Mouse (Mus musculus) limb, embryonic 11.5 days (tissue): Measurements from ENCODE around the gene Pcgf2. TPM values are rescaled to one million over a fixed set of nuclear protein-coding genes. Genes with fewer than 3 reads are reported as not detected.
"Not testable (repeated sequence)": the region's sequence is repeated elsewhere in the genome, so short reads cannot be mapped to it uniquely, and the experiment has no call there.

Experiments used
- ATAC-seq: fragments of 200-750 bp; cut with Nextera tagmentation; 2 replicates; pipeline ENCODE4 v1.8.0; 2017; ENCODE audit warnings: low read depth; ENCODE audit not compliant: insufficient number of reproducible peaks, low FRiP score, low TSS enrichment
- DNase-seq: peaks from one replicate; pipeline ENCODE4 v3.0.0-alpha.2; 2015; ENCODE audit warnings: low spot score
- H3K27ac ChIP-seq: fragments of 300-500 bp; sonication (generic); replicated peaks from 2 replicates; pipeline ENCODE4 v1.5.1; 2014; ENCODE audit warnings: low read depth, mild to moderate bottlenecking, low read length
- H3K27me3 ChIP-seq: fragments of 300-500 bp; sonication (generic); 2 replicates; pipeline ENCODE4 v1.6.1; 2014; ENCODE audit warnings: mild to moderate bottlenecking, low read length, mixed read lengths; ENCODE audit not compliant: control insufficient read depth, insufficient read depth
- H3K36me3 ChIP-seq: fragments of 300-500 bp; sonication (generic); 2 replicates; pipeline ENCODE4 v1.6.1; 2014; ENCODE audit warnings: mild to moderate bottlenecking, low read length, moderate library complexity, mixed read lengths; ENCODE audit not compliant: control insufficient read depth, insufficient read depth
- H3K4me1 ChIP-seq: fragments of 300-500 bp; sonication (generic); 2 replicates; pipeline ENCODE4 v1.6.1; 2014; ENCODE audit warnings: low read length, mixed read lengths; ENCODE audit not compliant: control insufficient read depth, insufficient read depth
- H3K4me2 ChIP-seq: fragments of 300-500 bp; sonication (generic); 2 replicates; pipeline ENCODE4 v1.6.1; 2014; ENCODE audit warnings: low read depth, mild to moderate bottlenecking, moderate library complexity; ENCODE audit not compliant: severe bottlenecking
- H3K4me3 ChIP-seq: fragments of 300-500 bp; sonication (generic); 2 replicates; pipeline ENCODE4 v1.5.1; 2014; ENCODE audit warnings: low read depth, low read length
- H3K9ac ChIP-seq: fragments of 300-500 bp; sonication (generic); 2 replicates; pipeline ENCODE4 v1.6.1; 2014; ENCODE audit warnings: mild to moderate bottlenecking, low read length
- H3K9me3 ChIP-seq: fragments of 300-500 bp; sonication (generic); 2 replicates; pipeline ENCODE4 v1.6.1; 2016; ENCODE audit warnings: low read length; ENCODE audit not compliant: control insufficient read depth
- WGBS: fragments of 180-500 bp; shearing (Covaris S2); extraction: QIAGEN DNeasy Blood & Tissue Kit; methylation state at CpG from one replicate; pipeline ENCODE4 v1.1.7; 2014; 5-methylcytosine and 5-hydroxymethylcytosine counted together
- polyA plus RNA-seq: library from polyadenylated mRNA; unstranded; fragments of >200 nt; fragmentation: Nextera tagmentation; extraction: Ambion mirVana; gene quantifications from 2 replicates; pipeline ENCODE4 v1.2.1, GENCODE M21; 2014

Pcgf2 gene
- polyA plus RNA-seq, 1 experiment from 2014 or later = 23.3 TPM

DNA sequence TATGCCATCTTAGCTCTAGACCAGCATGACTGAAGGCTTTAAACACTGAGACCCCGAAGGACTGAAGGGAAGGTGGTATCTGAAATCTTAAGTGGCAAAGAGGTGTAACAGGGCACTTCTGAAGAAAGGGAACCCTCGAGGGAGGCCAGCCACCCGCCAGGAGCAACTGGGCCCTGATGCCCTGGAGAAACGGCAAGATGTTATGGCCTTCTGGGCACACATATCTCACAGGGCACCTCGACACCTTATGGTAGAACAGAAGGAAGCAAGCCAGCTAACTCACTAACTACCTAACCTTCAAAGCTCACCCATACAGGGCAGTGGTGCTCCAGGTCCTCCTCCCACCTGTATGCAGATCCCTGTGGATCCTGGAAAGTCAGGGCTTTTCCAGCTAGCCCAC lies 41.9 kb upstream of the Pcgf2 start:
- Histone ChIP-seq H3K4me2 (no peak overlapping the region), H3K4me1 (peaks cover 7% of the 10 kb centered on the region), H3K9ac (no peak overlapping the region), H3K27me3 (no peaks in the 10 kb centered on the region), H3K27ac (no peak overlapping the region), H3K4me3 (no peak overlapping the region), H3K9me3 (no peaks in the 10 kb centered on the region), H3K36me3 (peaks cover 5% of the 10 kb centered on the region)
- no peak for DNase-seq
- 88% methylated on average over 5 of the region's 5 CpGs for WGBS
- no peak for ATAC-seq

DNA sequence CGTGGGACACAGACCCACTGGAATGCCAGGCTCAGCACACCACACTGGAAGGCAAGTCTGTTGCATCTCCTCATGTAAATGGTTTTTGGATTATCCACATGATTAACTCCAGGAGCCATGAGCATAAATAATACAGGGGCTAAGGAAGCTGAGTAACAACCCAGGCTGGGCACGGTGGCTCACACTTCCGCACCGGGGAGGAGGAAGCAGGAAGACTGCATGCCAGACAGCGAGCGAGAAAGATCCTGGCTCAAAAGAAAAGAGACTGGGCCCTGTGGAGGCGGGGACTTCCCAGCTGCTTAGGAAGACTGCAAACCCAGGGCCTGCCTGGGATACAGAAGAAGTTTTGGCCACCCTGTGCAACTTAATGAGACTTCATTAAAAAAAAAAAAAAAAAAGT lies 39.9 kb upstream of the Pcgf2 start:
- Histone ChIP-seq H3K4me1 (peaks cover 7% of the 10 kb centered on the region), H3K4me2 (no peak overlapping the region), H3K27me3 (no peaks in the 10 kb centered on the region), H3K9ac (no peak overlapping the region), H3K36me3 (peaks cover 2% of the 10 kb centered on the region; the same call in 1 of the 2 replicates), H3K4me3 (no peak overlapping the region), H3K27ac (no peak overlapping the region), H3K9me3 (no peaks in the 10 kb centered on the region)
- ATAC-seq (no peak), DNase-seq (no peak)
- WGBS = 49% methylated on average over 7 of the region's 7 CpGs

DNA sequence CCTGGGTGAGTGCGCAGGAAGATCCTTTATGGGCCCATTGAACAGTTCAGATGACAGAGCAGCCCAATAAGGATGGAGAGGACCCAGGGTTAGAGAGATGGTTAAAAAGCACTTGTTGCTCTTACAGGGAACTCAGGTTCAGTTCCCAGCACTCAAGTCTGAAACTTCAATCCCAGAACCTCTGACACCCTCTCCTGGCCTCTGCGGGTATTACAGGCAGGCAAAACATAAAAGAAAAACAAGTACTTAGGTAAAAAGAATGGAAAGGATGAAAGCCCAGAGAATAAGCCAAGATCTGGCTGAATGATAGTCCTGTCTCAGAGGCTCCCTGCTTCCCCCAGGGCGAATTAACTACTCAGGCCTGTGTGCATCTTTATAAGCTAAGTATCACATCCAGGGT lies 38.9 kb upstream of the Pcgf2 start:
- Histone ChIP-seq H3K27me3 (no peaks in the 10 kb centered on the region), H3K9ac (no peak overlapping the region), H3K4me2 (no peak overlapping the region), H3K4me1 (peaks cover 9% of the 10 kb centered on the region), H3K27ac (no peak overlapping the region), H3K36me3 (peaks cover 2% of the 10 kb centered on the region; the same call in 1 of the 2 replicates), H3K4me3 (no peak overlapping the region), H3K9me3 (no peaks in the 10 kb centered on the region)
- WGBS = 86% methylated on average over 3 of the region's 3 CpGs
- DNase-seq (no peak), ATAC-seq (no peak)

DNA sequence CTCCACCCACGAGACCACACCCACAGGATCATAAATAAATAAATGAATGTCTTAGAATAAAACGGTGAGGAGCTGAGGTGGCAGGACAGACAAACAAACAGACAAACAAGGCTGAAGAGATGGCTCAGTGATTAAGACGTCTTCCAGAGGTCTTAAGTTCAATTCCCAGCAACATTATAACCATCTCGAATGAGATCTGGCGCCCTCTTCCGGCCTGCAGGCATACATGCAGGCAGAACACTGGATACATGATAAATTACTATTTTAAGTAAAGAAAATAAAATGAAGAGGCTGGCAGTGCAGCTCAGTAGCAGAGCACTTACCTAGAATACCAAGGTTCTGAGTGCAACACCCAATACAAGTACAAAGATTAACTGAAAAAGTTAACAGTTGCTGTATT lies 38.4 kb upstream of the Pcgf2 start:
- H3K9me3 ChIP-seq = no peaks in the 10 kb centered on the region
- ATAC-seq (no peak), DNase-seq (no peak)
- no peak overlapping the region for H3K9ac ChIP-seq
- H3K4me1 ChIP-seq = peaks cover 12% of the 10 kb centered on the region
- no peak overlapping the region for H3K4me3 ChIP-seq
- H3K27ac ChIP-seq = no peak overlapping the region
- peaks cover 2% of the 10 kb centered on the region; the same call in 1 of the 2 replicates for H3K36me3 ChIP-seq
- 68% methylated on average over 6 of the region's 6 CpGs for WGBS
- no peak overlapping the region for H3K4me2 ChIP-seq
- H3K27me3 ChIP-seq = no peaks in the 10 kb centered on the region

DNA sequence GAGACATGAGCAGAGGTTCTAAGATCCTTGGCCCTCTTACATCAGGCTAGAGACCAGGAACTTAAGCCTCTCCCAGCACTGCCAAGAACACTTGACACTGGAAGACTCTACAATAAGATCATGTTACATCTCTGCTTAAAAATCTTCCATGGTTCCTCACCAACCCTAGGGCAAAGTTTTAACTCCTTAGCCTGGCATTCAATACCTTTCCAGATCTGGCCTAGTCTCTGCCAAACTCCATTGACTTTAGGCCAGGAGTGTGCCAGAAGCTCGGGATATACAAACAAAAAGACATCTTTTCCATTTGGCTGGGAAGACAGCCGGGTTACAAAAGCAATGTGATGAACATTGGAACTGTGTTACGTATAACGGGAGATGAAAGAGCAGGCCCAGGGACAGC lies 37.3 kb upstream of the Pcgf2 start:
- ATAC-seq = no peak
- Histone ChIP-seq H3K27me3 (no peaks in the 10 kb centered on the region), H3K9ac (no peak overlapping the region)

DNA sequence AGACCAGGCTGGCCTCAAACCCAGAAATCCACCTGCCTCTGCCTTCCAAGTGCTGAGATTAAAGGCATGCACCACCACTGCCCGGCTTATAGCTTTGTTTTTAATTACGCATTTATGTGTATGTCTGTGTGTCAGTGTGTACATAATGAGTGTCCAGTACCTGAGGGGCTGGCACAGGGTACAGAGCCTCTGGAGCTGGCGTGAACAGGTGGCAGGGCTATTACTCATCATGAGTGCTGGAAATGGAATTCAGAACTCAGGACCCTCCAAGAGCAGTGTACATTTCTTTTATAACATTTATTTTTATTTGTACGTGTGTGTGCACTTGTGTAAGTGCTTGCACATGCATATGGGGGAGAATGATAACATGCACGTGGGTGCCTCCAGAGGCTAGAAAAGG lies 36.3 kb upstream of the Pcgf2 start:
- Histone ChIP-seq H3K4me3 (no peak overlapping the region), H3K27me3 (no peaks in the 10 kb centered on the region), H3K4me1 (peaks cover 9% of the 10 kb centered on the region; the same call in 1 of the 2 replicates), H3K4me2 (no peak overlapping the region), H3K9me3 (no peaks in the 10 kb centered on the region), H3K36me3 (peaks cover 2% of the 10 kb centered on the region; the same call in 1 of the 2 replicates), H3K27ac (no peak overlapping the region), H3K9ac (no peak overlapping the region)
- WGBS = 93% methylated on average over 5 of the region's 5 CpGs
- DNase-seq (no peak), ATAC-seq (no peak)

More for the DNA sequence above, 37.3 kb upstream of the Pcgf2 start:
- no peak overlapping the region for H3K27ac ChIP-seq
- no peak overlapping the region for H3K4me3 ChIP-seq
- no peaks in the 10 kb centered on the region for H3K9me3 ChIP-seq
- no peak overlapping the region for H3K4me2 ChIP-seq
- no peak for DNase-seq
- H3K4me1 ChIP-seq = peaks cover 9% of the 10 kb centered on the region; the same call in 1 of the 2 replicates
- H3K36me3 ChIP-seq = peaks cover 2% of the 10 kb centered on the region; the same call in 1 of the 2 replicates
- WGBS = 83% methylated on average over 4 of the region's 4 CpGs

DNA sequence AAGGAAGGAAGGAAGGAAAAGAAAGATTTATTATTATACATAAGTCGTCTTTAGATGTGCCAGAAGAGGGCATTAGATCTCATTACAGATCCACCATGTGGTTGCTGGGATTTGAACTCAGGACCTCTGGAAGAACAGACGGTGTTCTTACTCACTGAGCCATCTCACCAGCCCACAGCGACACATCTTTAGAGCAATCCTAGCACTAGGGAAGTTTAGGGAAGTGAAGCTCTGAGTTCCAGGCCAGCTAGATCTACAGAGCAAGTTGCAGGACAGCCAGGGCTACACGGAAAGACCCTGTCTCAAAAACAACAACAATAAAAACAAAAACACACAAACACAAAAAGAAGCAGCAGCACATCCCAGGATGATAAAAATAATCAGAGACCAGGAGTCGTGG lies 34.5 kb upstream of the Pcgf2 start:
- not testable (repeated sequence) for H3K9me3 ChIP-seq, H3K27ac ChIP-seq, H3K4me2 ChIP-seq, DNase-seq, H3K9ac ChIP-seq, H3K4me1 ChIP-seq, H3K36me3 ChIP-seq, H3K27me3 ChIP-seq, ATAC-seq, H3K4me3 ChIP-seq
- 88% methylated on average over 5 of the region's 5 CpGs for WGBS

DNA sequence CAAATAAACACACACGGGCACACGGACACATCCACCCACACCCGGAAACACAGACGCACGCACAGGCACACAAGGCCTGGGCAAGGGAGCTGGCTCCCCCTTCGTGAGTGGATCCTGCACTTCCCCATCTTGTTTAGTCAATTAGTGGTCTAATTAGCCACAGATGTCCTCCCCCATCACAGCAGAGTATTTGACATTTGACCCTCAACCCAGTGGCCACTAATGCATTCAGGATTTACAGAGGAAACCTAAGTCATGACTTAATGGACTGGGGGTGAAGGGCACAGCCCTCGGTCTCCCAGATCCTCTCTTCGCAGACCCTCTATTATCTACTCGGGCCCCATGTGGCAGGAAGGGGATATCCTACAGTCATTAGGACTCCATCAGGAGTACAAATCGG lies 33.4 kb upstream of the Pcgf2 start:
- no peak overlapping the region for H3K9ac ChIP-seq
- H3K9me3 ChIP-seq = no peaks in the 10 kb centered on the region
- H3K27me3 ChIP-seq = no peaks in the 10 kb centered on the region
- H3K4me1 ChIP-seq = peaks cover 9% of the 10 kb centered on the region; the same call in 1 of the 2 replicates
- DNase-seq (peak; percentile 54), ATAC-seq (no peak)
- H3K4me2 ChIP-seq = no peak overlapping the region
- H3K27ac ChIP-seq = no peak overlapping the region
- H3K36me3 ChIP-seq = peaks cover under 1% of the 10 kb centered on the region; the same call in 1 of the 2 replicates
- H3K4me3 ChIP-seq = no peak overlapping the region
- 11% methylated on average over 10 of the region's 10 CpGs for WGBS

DNA sequence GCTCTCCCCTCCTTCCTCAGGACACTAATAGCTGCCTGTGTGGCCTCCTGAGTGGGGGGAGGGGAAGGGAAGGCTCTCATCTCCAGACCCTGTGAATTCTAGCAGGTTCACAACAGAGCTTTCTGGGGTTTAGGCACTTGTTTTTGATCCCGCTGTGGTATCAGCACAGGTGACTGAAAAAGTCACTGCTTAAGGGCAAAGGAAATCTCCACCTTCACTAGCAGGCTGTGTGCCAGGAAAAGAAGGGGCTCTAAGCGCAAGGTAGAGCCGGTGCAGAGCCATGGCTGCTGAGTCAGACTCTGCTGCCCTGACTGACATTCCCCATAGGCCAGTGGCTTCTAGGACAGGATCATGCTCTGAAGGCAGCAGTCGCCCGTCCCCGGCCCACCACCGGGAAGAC lies 28.4 kb upstream of the Pcgf2 start:
- ATAC-seq (no peak), DNase-seq (no peak)
- Histone ChIP-seq H3K9ac (no peak overlapping the region), H3K36me3 (peaks cover 13% of the 10 kb centered on the region; the same call in 1 of the 2 replicates), H3K9me3 (no peaks in the 10 kb centered on the region), H3K27ac (no peak overlapping the region), H3K4me3 (no peak overlapping the region), H3K4me1 (peaks cover 3% of the 10 kb centered on the region; the same call in 1 of the 2 replicates), H3K27me3 (no peaks in the 10 kb centered on the region), H3K4me2 (no peak overlapping the region)
- WGBS = 64% methylated on average over 7 of the region's 7 CpGs
